Mouse (Mus musculus) left cerebral cortex, adult 18-20 months (tissue): ENCODE results near the gene Lmo3. TPM values are rescaled to one million over a fixed set of nuclear protein-coding genes. Genes with fewer than 3 reads are reported as not detected.
A peak's percentile ranks its signal among the peaks of the same experiment; 100 is the strongest.

Experiments
- DNase-seq, 2 experiments: peaks; one replicate each; pipeline ENCODE4 v3.0.0; 2021 to 2022; ENCODE audit warnings: low spot score in 2 of 2, mixed read lengths in 1 of 2
- long read RNA-seq, 2 experiments: library from polyadenylated mRNA; stranded (forward); transcript quantifications; one replicate each; pipeline ENCODE4 v2.0.0; 2021
- total RNA-seq, 2 experiments: library from RNA; stranded (reverse); gene quantifications; 2 replicates each; pipeline ENCODE4 v1.2.3; 2021

Gene Lmo3
- 100 to 1,000 TPM; 150 to 157 TPM for total RNA-seq
- long read RNA-seq, experiment 1, transcript Lmo3-202 (5 exons, 1,048 nt), result minor isoform, 7 of 138 reads
- long read RNA-seq, experiment 1, transcript Lmo3-206 (4 exons, 1,331 nt), result major isoform, 101 of 138 reads
- long read RNA-seq, experiment 1, partial matches to known transcripts, result 2 of 138 reads
- long read RNA-seq, experiment 1, other reads (novel, unspliced or antisense), result 24 of 138 reads
- long read RNA-seq, experiment 2, transcript Lmo3-206 (4 exons, 1,331 nt), result major isoform, 76 of 113 reads
- long read RNA-seq, experiment 2, partial matches to known transcripts, result 0 of 113 reads
- long read RNA-seq, experiment 2, other reads (novel, unspliced or antisense), result 30 of 113 reads

DNA sequence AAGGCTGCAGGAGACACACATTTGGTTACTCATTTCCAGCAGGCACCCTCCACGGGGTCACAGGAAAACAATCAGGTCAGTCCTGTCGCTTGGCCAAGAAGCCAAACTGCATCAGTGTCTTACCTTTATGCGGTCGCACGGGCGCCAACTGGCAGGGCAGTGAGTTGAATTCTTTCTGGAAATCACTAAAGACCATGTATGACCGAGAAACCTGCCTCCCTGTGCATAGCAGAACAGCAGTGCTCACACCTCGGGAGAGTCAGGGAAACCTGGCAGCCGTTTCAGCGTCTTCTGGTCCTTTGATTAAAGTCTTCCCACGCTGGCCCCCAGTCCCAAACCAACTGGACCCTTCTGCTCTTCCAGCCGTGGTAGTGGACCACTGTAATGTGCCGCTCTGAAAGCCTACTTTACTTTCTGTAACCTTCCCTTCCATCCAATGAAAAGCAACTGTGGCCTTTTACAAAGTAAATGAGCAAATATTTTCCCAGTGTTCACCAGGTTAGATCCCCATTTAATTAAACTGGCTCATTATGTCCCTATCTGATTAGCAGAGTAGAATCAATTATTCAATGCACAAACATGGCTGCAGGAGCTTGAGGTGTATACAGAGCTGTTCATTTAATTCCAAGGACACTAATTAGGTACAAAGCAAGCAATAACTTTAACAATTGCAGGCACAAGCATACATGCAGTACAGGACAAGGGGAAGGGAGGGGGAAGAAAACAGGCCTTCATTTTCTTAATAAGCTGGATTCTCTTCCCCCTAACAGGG is at the start of gene Lmo3:
Lmo3 (minus strand) TSS at position 235 of the 772 bp plus-strand sequence.
- no peak for DNase-seq

DNA sequence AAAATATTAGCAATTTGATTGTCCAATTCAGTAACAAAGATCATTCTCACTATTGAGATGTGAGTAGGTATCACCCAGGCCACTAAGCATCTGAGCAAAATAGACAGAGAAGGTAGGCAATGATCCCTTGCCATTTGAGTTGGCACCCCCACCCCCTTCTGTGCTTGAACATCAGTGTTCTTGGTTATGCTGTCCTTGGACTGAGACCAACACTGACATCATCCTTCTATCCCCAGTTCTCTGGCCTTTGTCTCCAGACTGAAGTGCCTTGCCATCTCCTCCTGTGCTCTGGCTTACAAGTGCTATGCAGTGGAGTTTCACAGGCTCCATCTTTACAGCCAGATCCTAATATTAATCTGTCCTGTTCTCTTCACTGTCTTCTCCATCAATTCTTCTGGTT is 39.0 kb upstream of the Lmo3 start:
- DNase-seq, result no peak

DNA sequence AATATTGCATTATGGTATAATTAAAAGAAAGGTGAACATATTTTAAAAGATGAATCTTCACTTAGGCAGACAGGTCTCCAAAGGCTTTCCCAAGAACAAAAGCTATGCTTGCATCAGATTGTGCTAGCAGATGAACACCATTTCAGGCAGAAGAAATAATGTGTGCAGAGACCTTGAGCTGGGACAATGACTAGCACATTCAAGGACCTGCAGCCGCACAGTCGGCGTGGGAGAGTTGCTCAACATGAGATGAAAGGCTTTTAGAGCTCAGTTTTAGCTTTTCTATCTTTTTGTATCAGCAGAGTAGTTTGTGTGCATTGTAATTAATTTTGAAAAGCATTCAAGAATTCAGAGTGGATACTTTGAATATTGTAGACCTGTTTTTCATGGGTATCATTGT is 36.6 kb upstream of the Lmo3 start:
- no peak for DNase-seq

DNA sequence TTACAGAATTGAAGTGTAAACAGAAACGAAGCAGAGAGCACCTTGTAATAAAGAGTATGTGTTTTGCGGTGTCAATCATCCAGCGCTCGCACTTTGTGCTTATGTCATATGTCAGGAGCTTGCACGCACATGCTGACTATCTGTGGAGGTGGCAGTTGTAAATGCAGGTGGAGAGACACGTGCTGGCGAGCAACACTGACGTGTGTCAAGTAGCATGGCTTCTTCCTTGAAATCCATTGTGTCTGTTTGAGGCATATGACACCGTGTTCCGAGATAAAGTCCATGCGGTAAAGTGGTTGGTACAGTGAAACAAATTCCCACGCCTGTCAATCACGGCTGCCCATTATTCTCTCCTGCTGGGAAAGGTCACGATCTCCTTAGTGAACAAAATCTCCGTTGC is 15.2 kb upstream of the Lmo3 start:
- DNase-seq, result no peak

DNA sequence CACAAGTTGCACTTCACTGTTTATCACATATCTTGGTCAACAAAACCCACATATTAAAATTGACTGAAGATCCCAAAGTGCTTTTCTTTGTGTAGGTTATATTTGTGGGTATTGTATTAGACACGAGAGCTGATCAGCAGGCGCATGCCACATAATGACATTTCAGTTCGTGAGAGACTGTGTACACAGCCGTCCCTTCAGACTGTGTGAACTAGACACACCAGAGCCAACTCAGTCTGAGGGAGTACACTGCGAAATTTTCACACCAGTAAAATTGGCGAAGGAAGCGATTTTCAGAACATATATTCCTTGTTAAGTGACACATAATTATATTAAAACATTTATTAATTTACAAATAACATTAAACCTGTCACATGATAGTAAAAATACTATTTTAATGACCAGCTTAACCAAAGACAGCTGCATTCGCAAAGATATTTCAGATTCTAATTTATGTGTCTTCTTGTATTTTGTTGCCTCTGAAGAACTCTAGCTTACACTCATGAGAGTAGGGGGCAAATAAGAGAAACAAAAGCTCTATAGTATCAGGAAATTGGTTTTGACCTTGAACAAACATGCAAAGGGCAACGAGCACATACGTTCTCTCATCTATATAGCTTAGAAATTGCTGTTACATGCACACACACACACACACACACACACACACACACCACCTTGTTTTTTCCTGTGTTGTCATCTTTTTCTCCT is 14.4 kb upstream of the Lmo3 start:
- DNase-seq, result no peak

DNA sequence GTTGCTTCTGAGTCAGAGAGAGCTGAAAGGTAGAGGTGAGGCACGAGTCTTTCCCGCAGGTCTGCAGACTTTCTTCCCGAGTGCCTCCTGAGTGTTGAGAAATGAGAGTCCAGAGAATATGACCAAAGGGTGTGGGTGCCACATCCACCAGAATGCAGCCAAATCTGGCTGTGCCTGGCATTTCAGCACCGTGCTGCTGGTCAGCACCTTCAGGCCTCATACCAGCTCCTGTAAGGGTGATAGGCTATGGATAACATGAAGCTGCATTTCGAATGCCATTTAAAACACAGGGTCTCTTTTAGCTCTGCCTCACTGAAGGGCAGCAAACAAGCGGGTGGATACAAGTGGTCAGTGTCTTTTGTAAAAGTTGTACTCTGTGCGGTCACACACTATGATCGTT is 1.5 kb upstream of the Lmo3 start:
- DNase-seq, result no peak

DNA sequence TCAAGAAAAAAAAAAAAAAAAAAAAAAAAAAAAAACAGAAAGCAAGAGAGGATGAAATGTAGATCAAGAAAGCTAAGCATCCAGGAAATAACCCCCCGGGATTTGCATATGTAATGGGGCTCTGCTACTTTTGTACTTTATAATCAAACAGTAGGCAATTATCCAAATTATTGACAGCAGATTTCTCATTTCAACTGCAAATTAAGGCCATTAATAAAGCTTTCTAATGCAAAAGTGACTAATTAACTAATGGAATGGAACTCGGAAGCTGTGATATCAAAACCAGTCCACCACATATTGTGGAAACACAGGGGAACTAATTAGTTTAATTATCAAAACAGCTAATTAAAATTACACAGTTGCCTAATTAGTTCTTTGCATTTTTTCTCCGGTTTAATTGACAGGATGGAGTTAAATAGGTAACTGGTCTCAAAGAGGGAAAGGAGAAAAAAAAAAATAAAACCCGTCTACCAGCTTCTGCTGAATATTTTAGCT is 785 bp upstream of the Lmo3 start:
- no peak for DNase-seq

DNA sequence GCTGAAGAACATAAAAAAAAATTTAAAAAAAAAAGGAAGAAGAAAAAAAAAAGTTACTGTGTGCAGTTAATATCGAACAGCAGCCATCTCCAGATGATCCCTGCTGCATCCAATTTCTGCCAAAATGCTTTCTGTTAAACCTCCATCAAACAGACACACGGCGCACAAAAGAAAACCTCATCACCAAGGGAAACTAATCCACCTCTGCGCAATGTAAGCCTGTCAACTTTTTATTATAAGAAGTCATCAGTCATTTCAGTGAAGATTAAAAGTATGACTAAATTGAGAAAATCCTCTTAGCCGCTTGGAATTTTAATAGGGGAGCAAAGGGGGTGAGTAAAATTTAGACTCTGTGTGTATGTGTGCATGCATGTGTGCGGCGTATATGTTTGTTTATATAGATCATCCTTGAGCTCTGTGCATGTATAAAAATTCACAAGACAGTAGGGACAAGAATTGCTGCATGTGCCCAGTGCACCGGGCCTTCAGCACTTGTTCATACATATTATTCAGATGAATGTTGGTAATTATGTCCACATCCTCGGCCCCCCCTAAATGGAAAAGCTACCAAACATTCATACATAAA is 1.2 kb downstream of the Lmo3 start:
- no peak for DNase-seq

DNA sequence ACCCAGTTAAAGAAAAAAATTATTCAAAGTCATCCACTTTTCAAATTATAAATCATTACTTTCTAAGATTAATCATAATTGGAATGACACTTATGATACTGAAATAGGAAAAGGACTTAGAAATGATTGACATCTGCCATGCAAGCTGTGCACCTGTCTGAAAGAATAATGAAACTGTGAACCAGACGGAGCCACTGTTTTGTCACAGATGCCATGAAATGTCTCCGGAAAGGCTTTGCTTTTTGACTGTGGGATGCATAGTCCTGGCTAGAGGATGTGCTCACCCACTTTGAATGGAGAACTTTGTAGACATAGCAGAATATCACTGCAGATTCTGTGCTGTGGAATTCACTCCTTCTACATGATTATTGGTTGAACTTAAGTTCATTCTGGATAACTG is 18.4 kb downstream of the Lmo3 start:
- no peak for DNase-seq

DNA sequence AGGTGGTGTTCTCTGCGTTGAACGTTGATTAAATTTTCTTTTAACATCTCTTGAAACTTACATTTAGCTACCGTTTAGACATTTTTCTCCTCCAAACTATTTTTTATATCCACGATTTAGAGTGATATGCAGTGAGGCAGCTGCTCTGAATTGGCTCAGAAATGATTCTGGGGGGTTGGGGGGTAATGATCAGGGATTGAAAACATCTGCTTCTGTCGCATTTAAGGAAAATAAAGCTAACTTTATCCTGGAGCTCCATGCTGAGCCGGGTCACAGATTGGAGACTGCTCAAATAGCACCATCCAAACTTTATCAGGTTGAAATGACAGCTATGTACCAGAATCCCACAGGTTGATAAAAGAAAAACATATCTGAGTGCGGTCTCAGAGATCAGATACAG is 29.6 kb downstream of the Lmo3 start:
- no peak for DNase-seq

DNA sequence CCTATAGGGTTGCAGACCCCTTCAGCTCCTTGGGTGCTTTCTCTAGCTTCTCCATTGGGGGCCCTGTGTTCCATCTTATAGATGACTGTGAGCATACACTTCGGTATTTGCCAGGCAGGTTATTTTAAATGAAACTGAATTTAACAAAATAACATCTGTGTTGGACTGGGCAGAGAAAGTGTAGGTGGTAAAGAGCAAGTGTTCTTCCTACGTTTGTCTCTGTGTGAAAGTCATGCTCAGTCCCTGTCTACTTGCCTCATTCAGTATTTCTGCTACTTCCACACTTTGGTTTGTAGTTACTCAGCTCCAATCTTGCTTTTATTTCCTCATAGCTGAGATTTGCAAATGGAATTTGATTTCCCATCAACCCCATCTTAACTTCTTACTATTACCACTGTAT is 46.9 kb downstream of the Lmo3 start:
- no peak for DNase-seq

DNA sequence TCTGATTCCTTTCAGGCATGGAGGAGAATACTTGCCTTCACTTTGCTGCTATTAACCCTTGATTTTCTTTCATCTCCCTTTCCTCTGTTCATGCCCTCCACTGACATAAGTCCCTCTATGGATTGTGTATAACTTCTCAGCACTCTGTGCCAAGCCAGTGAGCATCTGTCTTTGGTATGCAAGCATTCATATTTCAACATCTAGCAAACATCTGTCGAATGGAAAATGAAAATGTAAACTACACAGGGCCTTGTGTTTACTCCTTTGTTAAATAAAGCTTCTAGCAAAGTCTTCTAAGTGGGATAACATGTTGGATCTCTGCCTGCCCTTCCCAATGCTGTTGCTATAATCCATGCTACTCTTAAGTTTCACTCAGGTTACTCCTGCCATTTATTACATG is 75.1 kb downstream of the Lmo3 start:
- DNase-seq, result no peak

DNA sequence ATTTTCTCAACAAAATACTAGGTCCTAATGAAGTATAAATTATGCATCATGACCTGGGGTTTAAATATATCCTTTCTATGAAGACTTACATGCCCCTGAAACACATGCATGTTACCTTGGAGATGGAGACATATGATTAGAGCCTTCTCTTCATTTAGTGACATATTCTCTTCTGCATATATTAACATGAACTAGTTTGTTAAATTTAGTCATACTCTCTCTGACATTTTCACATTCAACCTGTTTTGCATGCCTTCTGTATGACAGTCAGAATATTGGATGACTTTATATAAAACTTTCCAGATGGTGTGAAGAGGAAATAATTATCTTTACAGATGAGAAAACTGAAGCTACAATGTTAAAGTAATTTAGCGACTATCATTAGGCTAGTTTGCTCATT is 77.8 kb downstream of the Lmo3 start:
- no peak for DNase-seq

DNA sequence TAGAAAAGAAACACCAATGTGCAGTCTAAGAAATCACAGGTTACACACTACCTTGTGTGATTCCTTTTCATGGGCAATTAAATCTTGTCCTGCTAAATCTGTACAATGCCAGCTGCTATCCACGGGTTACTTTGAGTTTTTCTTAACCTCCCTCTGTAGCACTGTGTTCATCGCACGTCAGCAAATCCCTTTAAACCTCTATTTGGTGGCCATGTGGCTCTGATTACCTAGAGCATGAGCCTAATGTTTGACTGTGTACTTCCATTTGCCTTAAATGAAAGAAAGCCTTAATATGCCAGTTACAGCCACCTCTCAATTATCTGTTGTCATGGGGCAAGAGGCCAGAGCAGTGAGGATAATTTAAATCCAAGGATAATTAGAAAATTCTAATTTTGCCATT is 98.9 kb downstream of the Lmo3 start:
- no peak for DNase-seq

DNA sequence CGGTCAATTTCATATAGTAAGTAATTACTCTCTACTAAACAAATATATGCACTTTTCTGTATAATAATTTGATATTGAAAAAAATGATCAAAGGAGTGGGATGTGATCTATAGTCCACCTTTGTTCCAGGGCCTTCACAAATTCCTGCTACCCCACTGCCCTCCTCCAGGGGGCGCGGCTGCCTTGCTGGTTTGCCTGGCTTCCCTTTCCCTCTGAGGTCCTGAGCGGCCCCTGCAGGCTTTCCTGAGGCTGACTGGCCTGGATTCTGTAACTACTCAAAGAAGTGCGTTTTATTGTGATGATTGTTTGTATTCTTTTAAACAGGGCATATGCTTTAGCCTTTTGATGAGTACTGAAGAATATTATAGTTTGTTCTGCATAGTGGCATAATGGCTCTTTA is 104.2 kb downstream of the Lmo3 start:
- DNase-seq, result peak; percentile 72 to 81

DNA sequence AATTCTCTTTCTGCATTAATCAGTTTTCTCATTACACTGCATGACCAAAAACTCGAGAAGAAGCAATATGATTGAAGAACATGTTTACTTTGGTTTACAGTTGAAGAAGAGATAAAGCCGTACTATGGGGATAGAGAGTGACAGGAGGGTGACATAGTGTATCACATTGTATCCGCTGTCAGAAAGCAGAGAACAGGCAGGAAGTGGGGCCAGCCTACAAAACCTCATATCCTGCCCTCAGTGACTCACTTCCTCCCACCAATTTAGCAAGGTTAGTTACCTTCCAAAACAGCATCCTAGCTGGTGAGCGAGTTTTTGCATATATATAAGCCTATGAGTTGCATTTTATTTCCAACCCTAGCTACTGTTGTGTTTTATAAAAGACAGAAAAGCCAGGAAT is 112.6 kb downstream of the Lmo3 start:
- no peak for DNase-seq

DNA sequence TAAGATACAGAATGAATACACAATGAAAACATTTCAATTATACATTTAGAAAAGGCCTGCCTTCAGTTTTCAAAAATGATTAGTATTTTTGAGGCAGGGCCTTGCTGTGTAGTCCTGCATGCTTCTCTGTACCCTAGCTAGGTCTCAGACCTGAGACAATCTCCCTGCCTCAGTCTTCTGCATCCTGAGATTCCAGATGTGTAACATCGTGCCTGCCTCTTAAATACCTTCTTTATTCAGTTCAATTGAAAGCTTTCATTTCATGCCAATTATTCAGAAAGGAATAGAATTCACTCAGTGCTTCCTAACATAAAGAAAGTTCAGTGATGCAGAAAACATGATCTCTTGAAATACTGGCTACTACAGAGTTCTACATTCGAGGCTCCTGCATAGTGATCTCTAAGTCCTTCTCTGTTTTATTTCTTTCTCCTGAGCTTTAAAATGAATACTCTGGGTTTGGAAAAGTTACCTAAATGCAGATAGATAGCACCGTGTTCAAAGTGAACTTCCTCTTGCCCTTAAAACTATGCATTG is 137.2 kb downstream of the Lmo3 start:
- no peak for DNase-seq

DNA sequence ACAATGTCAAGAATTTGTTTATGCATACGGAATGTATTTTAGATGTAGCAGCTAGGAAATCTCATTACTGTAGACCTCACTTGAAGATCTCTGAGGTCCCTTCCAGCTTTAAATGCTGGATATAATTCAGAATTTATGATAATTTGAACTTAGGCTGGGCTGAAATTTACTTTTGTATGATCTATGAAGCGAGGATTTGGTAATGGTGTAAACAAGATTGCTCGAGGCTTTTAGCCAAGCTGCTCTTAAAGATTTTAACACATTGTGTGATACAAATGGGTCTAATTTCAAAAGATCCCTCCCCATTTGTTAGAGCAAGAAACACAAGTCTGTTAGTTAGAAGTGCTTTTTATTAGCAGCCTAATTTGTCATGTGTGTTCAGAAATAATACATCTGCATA is 144.4 kb downstream of the Lmo3 start:
- no peak for DNase-seq

DNA sequence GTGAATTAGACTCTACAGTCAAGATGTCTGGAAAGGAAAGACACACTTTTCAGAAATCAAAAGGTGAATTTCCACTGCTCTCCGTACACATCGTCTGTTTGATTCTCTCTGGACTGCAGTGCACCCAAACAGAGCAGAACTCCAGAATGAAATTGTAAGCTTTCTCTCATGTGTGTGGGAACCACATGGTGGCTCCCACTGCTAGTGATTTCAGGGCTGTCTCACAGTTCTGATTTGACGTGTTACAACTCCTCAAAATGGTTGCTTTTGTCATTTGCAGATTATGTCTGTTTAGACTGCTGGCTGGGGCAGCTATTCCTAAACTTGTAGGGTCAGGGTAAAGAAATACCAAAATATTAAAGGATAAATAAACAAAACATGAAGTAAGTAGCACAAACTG is 145.0 kb downstream of the Lmo3 start:
- no peak for DNase-seq

DNA sequence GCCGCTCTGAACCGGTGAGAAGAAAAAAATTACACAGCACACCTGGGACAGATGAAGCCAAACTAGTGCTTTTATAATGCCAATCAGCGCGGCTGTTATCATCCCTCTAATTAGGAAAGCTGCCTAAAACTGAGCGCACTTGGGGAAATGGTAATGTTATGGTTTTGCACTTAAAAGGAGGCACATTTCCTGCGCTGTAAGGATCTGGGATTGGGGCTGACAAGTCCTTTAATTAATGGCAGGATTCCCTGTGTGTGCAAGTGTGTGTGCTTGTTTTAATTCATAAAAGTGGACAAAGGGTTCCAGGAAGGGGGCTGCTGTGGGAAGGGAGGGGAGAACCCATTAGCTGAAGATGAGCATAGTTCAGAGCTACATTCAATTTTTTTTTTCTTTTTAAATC is 154.4 kb downstream of the Lmo3 start:
- DNase-seq, result no peak

DNA sequence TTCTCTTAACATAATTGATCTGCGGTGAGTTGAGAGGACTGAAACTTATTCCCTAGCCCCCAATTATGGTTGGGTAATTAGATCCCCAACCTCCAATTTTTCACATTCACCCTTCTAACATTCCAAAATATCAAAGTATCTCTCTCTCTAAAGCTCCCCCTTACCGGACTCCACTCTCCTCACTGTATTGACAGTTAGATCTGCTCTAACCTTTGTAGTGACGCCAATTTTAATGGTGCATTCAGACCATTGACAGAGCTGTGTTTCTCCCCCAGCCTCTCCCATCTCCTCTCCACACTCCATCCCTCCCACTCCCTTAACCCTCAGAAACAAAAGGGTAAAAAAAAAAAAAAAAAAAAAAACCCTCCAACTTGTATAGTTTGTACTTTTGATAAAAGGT is 154.9 kb downstream of the Lmo3 start:
- DNase-seq, result no peak
